Mouse (Mus musculus): ENCODE results near the gene Gsta3. TPM values are rescaled to one million over a fixed set of nuclear protein-coding genes. Genes with fewer than 3 reads are reported as not detected.

Gene Gsta3
- polyA plus RNA-seq, 1 experiment, result 1.8 TPM

- no peak overlapping the region for H3K4me3 ChIP-seq (ENCODE audit: extremely low read depth, insufficient read depth, insufficient read length)
- no peak for DNase-seq (ENCODE audit: low read depth in 1 of 2, low spot score in 2 of 2)
- no peak overlapping the region for H3K27ac ChIP-seq (ENCODE audit: insufficient read depth, low read length)
- TF ChIP-seq CTCF (IDR thresholded peaks at IDR 0.05; ENCODE audit: extremely low read depth, insufficient read depth, insufficient read length, insufficient replicate concordance), result no peak
- TF ChIP-seq POLR2A (IDR thresholded peaks at IDR 0.05; ENCODE audit: low read depth, low read length), result no peak
- no peaks in the 10 kb centered on the region for H3K27me3 ChIP-seq (ENCODE audit: control insufficient read depth, insufficient read depth, low read length)
- no peaks in the 10 kb centered on the region for H3K4me1 ChIP-seq (ENCODE audit: control insufficient read depth, insufficient read depth, insufficient read length)
- H3K36me3 ChIP-seq (ENCODE audit: control insufficient read depth, insufficient read depth, low read length), result no peaks in the 10 kb centered on the region
- WGBS, result 94% methylated on average over 2 of the region's 2 CpGs
These were observed 10.0 kb upstream of the Gsta3 start for GRCm38 (mm10) chr1:21230376-21230775.

- no peaks in the 10 kb centered on the region for H3K27me3 ChIP-seq (ENCODE audit: control insufficient read depth, insufficient read depth, low read length)
- H3K4me3 ChIP-seq (ENCODE audit: extremely low read depth, insufficient read depth, insufficient read length), result no peak overlapping the region
- no peak for TF ChIP-seq CTCF (IDR thresholded peaks at IDR 0.05; ENCODE audit: extremely low read depth, insufficient read depth, insufficient read length, insufficient replicate concordance)
- TF ChIP-seq POLR2A (IDR thresholded peaks at IDR 0.05; ENCODE audit: low read depth, low read length), result no peak
- DNase-seq (ENCODE audit: low read depth in 1 of 2, low spot score in 2 of 2), result no peak
- H3K4me1 ChIP-seq (ENCODE audit: control insufficient read depth, insufficient read depth, insufficient read length), result no peaks in the 10 kb centered on the region
- no peaks in the 10 kb centered on the region for H3K36me3 ChIP-seq (ENCODE audit: control insufficient read depth, insufficient read depth, low read length)
- no peak overlapping the region for H3K27ac ChIP-seq (ENCODE audit: insufficient read depth, low read length)
- 86% methylated on average over 5 of the region's 5 CpGs for WGBS
These were observed 8.5 kb upstream of the Gsta3 start for GRCm38 (mm10) chr1:21231744-21232464.

- Histone ChIP-seq H3K27me3 (ENCODE audit: control insufficient read depth, insufficient read depth, low read length) (no peaks in the 10 kb centered on the region), H3K4me1 (ENCODE audit: control insufficient read depth, insufficient read depth, insufficient read length) (no peaks in the 10 kb centered on the region), H3K4me3 (ENCODE audit: extremely low read depth, insufficient read depth, insufficient read length) (no peak overlapping the region), H3K36me3 (ENCODE audit: control insufficient read depth, insufficient read depth, low read length) (no peaks in the 10 kb centered on the region), H3K27ac (ENCODE audit: insufficient read depth, low read length) (no peak overlapping the region)
- 87% methylated on average over 1 of the region's 1 CpGs for WGBS
- TF ChIP-seq CTCF (IDR thresholded peaks at IDR 0.05; ENCODE audit: extremely low read depth, insufficient read depth, insufficient read length, insufficient replicate concordance) (no peak), POLR2A (IDR thresholded peaks at IDR 0.05; ENCODE audit: low read depth, low read length) (no peak)
- DNase-seq (ENCODE audit: low read depth in 1 of 2, low spot score in 2 of 2), result no peak
These were observed 7.9 kb upstream of the Gsta3 start for GRCm38 (mm10) chr1:21232516-21232915.

- TF ChIP-seq CTCF (IDR thresholded peaks at IDR 0.05; ENCODE audit: extremely low read depth, insufficient read depth, insufficient read length, insufficient replicate concordance) (no peak), POLR2A (IDR thresholded peaks at IDR 0.05; ENCODE audit: low read depth, low read length) (no peak)
These were observed 5.0 kb upstream of the Gsta3 start for GRCm38 (mm10) chr1:21235359-21235758.

GRCm38 (mm10) chr1:21241096-21241495 is 707 bp downstream of the Gsta3 start:
- H3K4me3 ChIP-seq (ENCODE audit: extremely low read depth, insufficient read depth, insufficient read length), result no peak overlapping the region
- no peak for DNase-seq (ENCODE audit: low read depth in 1 of 2, low spot score in 2 of 2)
- no peaks in the 10 kb centered on the region for H3K27me3 ChIP-seq (ENCODE audit: control insufficient read depth, insufficient read depth, low read length)
- 87% methylated on average over 1 of the region's 1 CpGs for WGBS
- no peak overlapping the region for H3K27ac ChIP-seq (ENCODE audit: insufficient read depth, low read length)
- no peaks in the 10 kb centered on the region for H3K4me1 ChIP-seq (ENCODE audit: control insufficient read depth, insufficient read depth, insufficient read length)
- H3K36me3 ChIP-seq (ENCODE audit: control insufficient read depth, insufficient read depth, low read length), result no peaks in the 10 kb centered on the region
- TF ChIP-seq CTCF (IDR thresholded peaks at IDR 0.05; ENCODE audit: extremely low read depth, insufficient read depth, insufficient read length, insufficient replicate concordance) (no peak), POLR2A (IDR thresholded peaks at IDR 0.05; ENCODE audit: low read depth, low read length) (no peak)

More at GRCm38 (mm10) chr1:21235359-21235758, 5.0 kb upstream of the Gsta3 start:
- Histone ChIP-seq H3K27me3 (ENCODE audit: control insufficient read depth, insufficient read depth, low read length) (no peaks in the 10 kb centered on the region), H3K36me3 (ENCODE audit: control insufficient read depth, insufficient read depth, low read length) (no peaks in the 10 kb centered on the region), H3K4me1 (ENCODE audit: control insufficient read depth, insufficient read depth, insufficient read length) (no peaks in the 10 kb centered on the region), H3K27ac (ENCODE audit: insufficient read depth, low read length) (no peak overlapping the region), H3K4me3 (ENCODE audit: extremely low read depth, insufficient read depth, insufficient read length) (no peak overlapping the region)
- no peak for DNase-seq (ENCODE audit: low read depth in 1 of 2, low spot score in 2 of 2)
- 92% methylated on average over 6 of the region's 6 CpGs for WGBS

- TF ChIP-seq CTCF (IDR thresholded peaks at IDR 0.05; ENCODE audit: extremely low read depth, insufficient read depth, insufficient read length, insufficient replicate concordance) (no peak), POLR2A (IDR thresholded peaks at IDR 0.05; ENCODE audit: low read depth, low read length) (no peak)
- Histone ChIP-seq H3K36me3 (ENCODE audit: control insufficient read depth, insufficient read depth, low read length) (no peaks in the 10 kb centered on the region), H3K4me1 (ENCODE audit: control insufficient read depth, insufficient read depth, insufficient read length) (no peaks in the 10 kb centered on the region), H3K27ac (ENCODE audit: insufficient read depth, low read length) (no peak overlapping the region), H3K27me3 (ENCODE audit: control insufficient read depth, insufficient read depth, low read length) (no peaks in the 10 kb centered on the region), H3K4me3 (ENCODE audit: extremely low read depth, insufficient read depth, insufficient read length) (no peak overlapping the region)
- DNase-seq (ENCODE audit: low read depth in 1 of 2, low spot score in 2 of 2), result no peak
- WGBS, result 64% methylated on average over 4 of the region's 4 CpGs
These were observed 4.0 kb downstream of the Gsta3 start for GRCm38 (mm10) chr1:21244290-21244960.

GRCm38 (mm10) chr1:21246136-21246535 is 5.7 kb downstream of the Gsta3 start:
- TF ChIP-seq CTCF (IDR thresholded peaks at IDR 0.05; ENCODE audit: extremely low read depth, insufficient read depth, insufficient read length, insufficient replicate concordance) (no peak), POLR2A (IDR thresholded peaks at IDR 0.05; ENCODE audit: low read depth, low read length) (no peak)
- DNase-seq (ENCODE audit: low read depth in 1 of 2, low spot score in 2 of 2), result no peak
- Histone ChIP-seq H3K4me3 (ENCODE audit: extremely low read depth, insufficient read depth, insufficient read length) (no peak overlapping the region), H3K27me3 (ENCODE audit: control insufficient read depth, insufficient read depth, low read length) (no peaks in the 10 kb centered on the region), H3K36me3 (ENCODE audit: control insufficient read depth, insufficient read depth, low read length) (no peaks in the 10 kb centered on the region), H3K27ac (ENCODE audit: insufficient read depth, low read length) (no peak overlapping the region), H3K4me1 (ENCODE audit: control insufficient read depth, insufficient read depth, insufficient read length) (no peaks in the 10 kb centered on the region)
- WGBS, result 84% methylated on average over 3 of the region's 3 CpGs
